Mouse (Mus musculus) CD4-positive, CD25-positive, alpha-beta regulatory T cell, adult 9 weeks (primary cell): ENCODE results near the gene Epb41. TPM values are rescaled to one million over a fixed set of nuclear protein-coding genes. Genes with fewer than 3 reads are reported as not detected.

Experiments
- polyA plus RNA-seq: library from polyadenylated mRNA; unstranded; fragments of 100-300 nt; shearing (Covaris generic); gene quantifications from one replicate; pipeline ENCODE4 v1.2.1, GENCODE M21; 2017

Gene Epb41
- polyA plus RNA-seq = 70.9 TPM

GRCm38 (mm10) chr4:132074933-132075769 lies at the start of gene Epb41:
TSS of gene Epb41 (minus strand) at chr4:132075321.

DNA sequence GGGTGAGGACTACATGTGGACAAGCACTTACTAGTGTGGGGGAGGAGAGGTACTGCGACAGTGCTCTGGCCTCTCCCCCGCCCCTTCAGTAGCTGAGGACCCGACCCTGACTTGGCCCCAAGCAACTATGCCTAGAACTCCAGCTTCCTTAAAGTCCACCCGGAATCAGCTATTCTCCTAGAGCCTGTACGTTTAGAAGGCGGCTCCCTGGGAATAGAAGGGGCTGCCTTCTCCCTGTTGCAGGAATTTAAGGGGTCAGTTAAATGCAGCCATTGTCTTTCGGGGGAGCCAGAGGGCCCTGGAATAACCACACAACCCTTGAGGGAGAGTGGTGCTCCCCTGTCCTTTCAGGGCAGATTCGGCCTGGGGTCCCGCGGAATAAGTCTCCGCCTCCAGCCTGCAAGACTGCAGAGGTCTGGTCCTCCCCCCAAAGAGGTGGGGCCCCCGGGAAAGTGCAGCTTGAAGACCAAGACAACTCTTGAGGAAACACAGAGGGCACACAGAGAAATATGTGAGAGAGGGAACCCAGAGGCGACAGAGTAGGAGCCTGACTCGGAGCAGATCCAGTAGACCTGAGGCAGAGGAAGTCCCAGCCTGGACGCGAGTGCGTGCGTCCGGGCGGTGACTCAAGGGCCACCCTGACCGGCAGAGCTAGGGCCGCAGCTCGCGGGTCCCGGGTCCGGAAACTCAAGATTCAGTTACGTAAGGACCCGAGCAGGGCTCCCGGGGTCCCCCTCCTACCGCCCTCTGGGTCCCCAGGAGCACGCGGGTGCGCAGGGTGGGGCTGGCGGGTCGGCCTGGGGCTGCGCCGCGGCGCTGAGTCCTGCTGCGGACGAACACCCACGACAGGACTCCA lies 816 bp downstream of the Epb41 start, which contains the start of gene Gm10300:
Gm10300 (plus strand) TSS at position 621 of the 856 bp plus-strand sequence.

DNA sequence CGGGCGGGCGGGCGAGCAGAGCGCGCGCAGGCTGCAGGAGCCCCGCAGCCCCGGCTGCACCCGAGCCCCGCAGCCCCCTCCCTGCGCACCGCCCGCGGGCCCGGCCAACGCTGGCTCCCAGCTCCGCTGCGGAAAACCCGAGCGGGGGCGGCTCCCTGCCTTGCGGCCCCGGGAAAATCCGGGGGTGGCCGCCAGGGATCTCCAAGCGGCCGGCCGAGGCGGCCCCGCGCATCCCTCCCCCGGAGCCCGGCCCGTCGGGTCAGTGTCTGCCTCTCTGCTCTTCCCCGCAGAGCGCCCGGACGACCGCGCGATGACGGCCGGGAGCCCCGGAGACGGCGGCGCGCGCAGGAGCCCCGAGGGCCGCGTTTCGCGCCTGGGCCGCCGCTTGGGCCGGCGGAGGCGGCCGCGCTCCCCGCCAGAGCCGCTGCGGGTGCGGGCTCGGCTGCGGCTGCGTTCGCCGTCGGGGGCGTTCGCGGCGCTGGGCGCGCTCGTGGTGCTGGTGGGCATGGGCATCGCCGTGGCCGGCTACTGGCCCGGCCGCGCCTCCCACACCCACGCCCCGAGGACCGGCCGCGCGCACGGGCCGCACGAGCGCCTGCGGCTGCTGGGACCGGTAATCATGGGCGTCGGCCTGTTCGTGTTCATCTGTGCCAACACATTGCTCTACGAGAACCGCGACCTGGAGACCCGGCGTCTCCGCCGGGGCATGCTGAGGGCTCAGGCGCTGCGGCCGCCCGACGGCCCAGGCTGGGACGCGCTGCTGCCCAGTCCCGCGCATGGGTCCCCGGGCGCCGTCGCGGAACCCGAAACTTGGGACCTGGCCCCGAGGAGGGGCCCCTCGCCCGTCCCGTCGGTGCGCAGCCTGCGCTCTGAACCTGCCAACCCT lies 153.4 kb downstream of the Epb41 start, which contains the start of gene Tmem200b:
Tmem200b (plus strand) TSS at position 311 of the 886 bp plus-strand sequence.

Other genes with a start within 250 kb of the Epb41 start
- gene Ptpru, start 237.0 kb downstream of the Epb41 start, polyA plus RNA-seq = not detected
- 34.1 TPM for gene Mecr, start 231.9 kb downstream of the Epb41 start, polyA plus RNA-seq
- 18.8 TPM for gene Srsf4, start 201.7 kb downstream of the Epb41 start, polyA plus RNA-seq
- gene Tmem200b, start 153.6 kb downstream of the Epb41 start, polyA plus RNA-seq = not detected
- 0.12 TPM for gene Gm10300, start 624 bp downstream of the Epb41 start, polyA plus RNA-seq
- not detected for gene Oprd1, start 69.2 kb upstream of the Epb41 start, polyA plus RNA-seq
- 78.3 TPM for gene Ythdf2, start 137.0 kb upstream of the Epb41 start, polyA plus RNA-seq
- 6.7 TPM for gene Gmeb1, start 186.3 kb upstream of the Epb41 start, polyA plus RNA-seq
- gene Taf12, start 199.1 kb upstream of the Epb41 start, polyA plus RNA-seq = 89.7 TPM
- 0.74 TPM for gene Rab42, start 228.1 kb upstream of the Epb41 start, polyA plus RNA-seq